Mouse (Mus musculus): ENCODE data around the gene Tubb4b. TPM values are rescaled to one million over a fixed set of nuclear protein-coding genes. Genes with fewer than 3 reads are reported as not detected.

Gene Tubb4b
- polyA plus RNA-seq (2011; ENCODE audit: insufficient read depth, insufficient read length, low read depth, missing spikeins) = 605 and 629 TPM in 2 replicates

- Histone ChIP-seq H3K4me1 (ENCODE audit: control insufficient read depth, insufficient read depth, low read length) (no peaks in the 10 kb centered on the region), H3K9ac (ENCODE audit: low read depth, poor library complexity, severe bottlenecking) (peak within 1 kb of the TSS; percentile 85), H3K27ac (ENCODE audit: insufficient read depth, low read length) (peak within 1 kb of the TSS; percentile 98), H3K4me3 (ENCODE audit: low read depth, low read length) (peak within 1 kb of the TSS; percentile 92), H3K27me3 (ENCODE audit: control insufficient read depth, insufficient read depth, low read length, poor library complexity, severe bottlenecking) (no peaks in the 10 kb centered on the region), H3K36me3 (ENCODE audit: control insufficient read depth, insufficient read depth, low read length, poor library complexity, severe bottlenecking) (peaks cover 14% of the 10 kb centered on the region), H3K9me3 (replicated peaks; ENCODE audit: control insufficient read depth, insufficient read depth, low read length, poor library complexity, severe bottlenecking) (no peaks in the 10 kb centered on the region)
- TF ChIP-seq POLR2A (IDR thresholded peaks at IDR 0.05; ENCODE audit: insufficient read depth, low read length) (peak; percentile 98), EP300 (IDR thresholded peaks at IDR 0.05; ENCODE audit: insufficient read depth, low read depth, low read length) (no peak), CTCF (IDR thresholded peaks at IDR 0.05; ENCODE audit: low read depth, low read length) (no peak)
Observed at GRCm38 (mm10) chr2:25224492-25224765, at the start of gene Tubb4b. Gene Tubb4b, minus strand, starts transcription at chr2:25224702.

- peak overlapping the region; percentile 60 for H3K9ac ChIP-seq (ENCODE audit: low read depth, poor library complexity, severe bottlenecking)
Observed at GRCm38 (mm10) chr2:25273010-25273409, 48.5 kb upstream of the Tubb4b start.

GRCm38 (mm10) chr2:25272515-25272914 is 48.0 kb upstream of the Tubb4b start:
- Histone ChIP-seq H3K36me3 (ENCODE audit: control insufficient read depth, insufficient read depth, low read length, poor library complexity, severe bottlenecking) (peaks cover 13% of the 10 kb centered on the region), H3K9ac (ENCODE audit: low read depth, poor library complexity, severe bottlenecking) (peak overlapping the region; percentile 60), H3K27ac (ENCODE audit: insufficient read depth, low read length) (no peak overlapping the region), H3K4me1 (ENCODE audit: control insufficient read depth, insufficient read depth, low read length) (no peaks in the 10 kb centered on the region), H3K27me3 (ENCODE audit: control insufficient read depth, insufficient read depth, low read length, poor library complexity, severe bottlenecking) (no peaks in the 10 kb centered on the region), H3K9me3 (replicated peaks; ENCODE audit: control insufficient read depth, insufficient read depth, low read length, poor library complexity, severe bottlenecking) (no peaks in the 10 kb centered on the region), H3K4me3 (ENCODE audit: low read depth, low read length) (peak overlapping the region; percentile 97)
- TF ChIP-seq CTCF (IDR thresholded peaks at IDR 0.05; ENCODE audit: low read depth, low read length) (no peak), POLR2A (IDR thresholded peaks at IDR 0.05; ENCODE audit: insufficient read depth, low read length) (no peak), EP300 (IDR thresholded peaks at IDR 0.05; ENCODE audit: insufficient read depth, low read depth, low read length) (no peak)

More at GRCm38 (mm10) chr2:25273010-25273409, 48.5 kb upstream of the Tubb4b start:
- TF ChIP-seq POLR2A (IDR thresholded peaks at IDR 0.05; ENCODE audit: insufficient read depth, low read length) = no peak
- TF ChIP-seq CTCF (IDR thresholded peaks at IDR 0.05; ENCODE audit: low read depth, low read length) = no peak
- no peak for TF ChIP-seq EP300 (IDR thresholded peaks at IDR 0.05; ENCODE audit: insufficient read depth, low read depth, low read length)
- Histone ChIP-seq H3K36me3 (ENCODE audit: control insufficient read depth, insufficient read depth, low read length, poor library complexity, severe bottlenecking) (peaks cover 15% of the 10 kb centered on the region), H3K27me3 (ENCODE audit: control insufficient read depth, insufficient read depth, low read length, poor library complexity, severe bottlenecking) (no peaks in the 10 kb centered on the region), H3K4me3 (ENCODE audit: low read depth, low read length) (peak overlapping the region; percentile 97), H3K9me3 (replicated peaks; ENCODE audit: control insufficient read depth, insufficient read depth, low read length, poor library complexity, severe bottlenecking) (no peaks in the 10 kb centered on the region), H3K4me1 (ENCODE audit: control insufficient read depth, insufficient read depth, low read length) (no peaks in the 10 kb centered on the region), H3K27ac (ENCODE audit: insufficient read depth, low read length) (no peak overlapping the region)

GRCm38 (mm10) chr2:25271827-25272511 is 47.5 kb upstream of the Tubb4b start, which contains the start of the genes Ssna1 and Anapc2:
Gene Ssna1, minus strand, starts transcription at chr2:25272438.
Gene Anapc2, plus strand, starts transcription at chr2:25272478.
- H3K4me3 ChIP-seq (ENCODE audit: low read depth, low read length) = peak within 1 kb of the TSS; percentile 97
- no peaks in the 10 kb centered on the region for H3K9me3 ChIP-seq (replicated peaks; ENCODE audit: control insufficient read depth, insufficient read depth, low read length, poor library complexity, severe bottlenecking)
- TF ChIP-seq EP300 (IDR thresholded peaks at IDR 0.05; ENCODE audit: insufficient read depth, low read depth, low read length) = peak; percentile 61
- peak; percentile 88 for TF ChIP-seq POLR2A (IDR thresholded peaks at IDR 0.05; ENCODE audit: insufficient read depth, low read length)
- TF ChIP-seq CTCF (IDR thresholded peaks at IDR 0.05; ENCODE audit: low read depth, low read length) = peak; percentile 16
- no peaks in the 10 kb centered on the region for H3K4me1 ChIP-seq (ENCODE audit: control insufficient read depth, insufficient read depth, low read length)
- H3K36me3 ChIP-seq (ENCODE audit: control insufficient read depth, insufficient read depth, low read length, poor library complexity, severe bottlenecking) = peaks cover 13% of the 10 kb centered on the region
- H3K27me3 ChIP-seq (ENCODE audit: control insufficient read depth, insufficient read depth, low read length, poor library complexity, severe bottlenecking) = no peaks in the 10 kb centered on the region
- H3K27ac ChIP-seq (ENCODE audit: insufficient read depth, low read length) = no peak within 1 kb of the TSS
- peak within 1 kb of the TSS; percentile 60 for H3K9ac ChIP-seq (ENCODE audit: low read depth, poor library complexity, severe bottlenecking)

- peaks cover 5% of the 10 kb centered on the region for H3K4me1 ChIP-seq (ENCODE audit: control insufficient read depth, insufficient read depth, low read length)
Observed at GRCm38 (mm10) chr2:25267746-25268309, 43.3 kb upstream of the Tubb4b start.

GRCm38 (mm10) chr2:25267241-25267640 is 42.7 kb upstream of the Tubb4b start:
- peaks cover 4% of the 10 kb centered on the region; the same call in 1 of the 2 replicates for H3K36me3 ChIP-seq (ENCODE audit: control insufficient read depth, insufficient read depth, low read length, poor library complexity, severe bottlenecking)
- peaks cover 5% of the 10 kb centered on the region for H3K4me1 ChIP-seq (ENCODE audit: control insufficient read depth, insufficient read depth, low read length)
- H3K27me3 ChIP-seq (ENCODE audit: control insufficient read depth, insufficient read depth, low read length, poor library complexity, severe bottlenecking) = no peaks in the 10 kb centered on the region
- no peaks in the 10 kb centered on the region for H3K9me3 ChIP-seq (replicated peaks; ENCODE audit: control insufficient read depth, insufficient read depth, low read length, poor library complexity, severe bottlenecking)
- TF ChIP-seq CTCF (IDR thresholded peaks at IDR 0.05; ENCODE audit: low read depth, low read length) = no peak
- no peak for TF ChIP-seq EP300 (IDR thresholded peaks at IDR 0.05; ENCODE audit: insufficient read depth, low read depth, low read length)
- TF ChIP-seq POLR2A (IDR thresholded peaks at IDR 0.05; ENCODE audit: insufficient read depth, low read length) = no peak
- no peak overlapping the region for H3K4me3 ChIP-seq (ENCODE audit: low read depth, low read length)
- H3K9ac ChIP-seq (ENCODE audit: low read depth, poor library complexity, severe bottlenecking) = no peak overlapping the region
- H3K27ac ChIP-seq (ENCODE audit: insufficient read depth, low read length) = no peak overlapping the region

More at GRCm38 (mm10) chr2:25267746-25268309, 43.3 kb upstream of the Tubb4b start:
- Histone ChIP-seq H3K4me3 (ENCODE audit: low read depth, low read length) (no peak overlapping the region), H3K36me3 (ENCODE audit: control insufficient read depth, insufficient read depth, low read length, poor library complexity, severe bottlenecking) (peaks cover 4% of the 10 kb centered on the region; the same call in 1 of the 2 replicates), H3K27ac (ENCODE audit: insufficient read depth, low read length) (no peak overlapping the region), H3K9me3 (replicated peaks; ENCODE audit: control insufficient read depth, insufficient read depth, low read length, poor library complexity, severe bottlenecking) (no peaks in the 10 kb centered on the region), H3K27me3 (ENCODE audit: control insufficient read depth, insufficient read depth, low read length, poor library complexity, severe bottlenecking) (no peaks in the 10 kb centered on the region), H3K9ac (ENCODE audit: low read depth, poor library complexity, severe bottlenecking) (no peak overlapping the region)
- TF ChIP-seq POLR2A (IDR thresholded peaks at IDR 0.05; ENCODE audit: insufficient read depth, low read length) = no peak
- no peak for TF ChIP-seq EP300 (IDR thresholded peaks at IDR 0.05; ENCODE audit: insufficient read depth, low read depth, low read length)
- no peak for TF ChIP-seq CTCF (IDR thresholded peaks at IDR 0.05; ENCODE audit: low read depth, low read length)

Measured in ES-Bruce4 (cell line).